Mouse (Mus musculus): ENCODE measurements around the gene Nfkb1.

Gene Nfkb1

DNA sequence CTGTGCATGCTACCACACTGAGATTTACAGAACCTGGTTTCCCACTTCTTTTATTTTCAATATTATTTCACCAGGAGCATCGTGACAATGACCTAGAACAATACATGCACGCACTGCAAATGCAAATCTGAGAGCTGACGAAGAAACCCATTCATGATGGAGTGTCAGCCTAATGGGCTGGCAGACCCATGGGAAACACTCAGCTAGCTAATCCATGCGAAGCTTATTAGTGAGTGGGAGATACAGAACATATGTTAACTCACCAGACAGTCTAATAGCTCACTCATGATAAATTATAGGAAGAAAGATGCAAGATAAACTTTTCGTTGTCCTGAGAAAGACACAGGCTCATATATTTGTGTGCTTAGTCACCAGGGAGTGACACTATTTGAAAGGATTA is 19.2 kb downstream of the Nfkb1 start:
- DNase-seq (ENCODE audit: extremely low spot score, low read depth, low spot score), result no peak

DNA sequence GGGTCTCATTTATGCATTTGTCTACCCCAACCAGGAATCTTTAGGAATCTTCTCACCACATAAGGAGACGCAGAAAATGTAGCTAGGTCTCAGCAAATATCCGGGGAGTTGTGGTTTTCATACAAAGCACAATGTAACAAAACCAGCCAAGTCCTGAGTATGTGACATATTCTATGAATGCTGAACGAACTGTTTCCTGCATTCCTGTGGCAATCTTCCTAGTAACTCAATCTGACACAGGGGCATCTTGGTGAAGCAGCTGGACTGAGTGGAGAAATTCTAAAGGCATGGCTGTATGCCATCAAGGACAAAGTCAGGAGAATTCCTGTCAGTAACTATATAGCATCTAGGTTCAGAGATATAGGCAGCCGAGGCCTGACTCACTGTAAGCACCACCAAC is 20.5 kb downstream of the Nfkb1 start:
- no peak for DNase-seq (ENCODE audit: extremely low spot score, low read depth, low spot score)

- DNase-seq (ENCODE audit: extremely low spot score, low read depth, low spot score), result no peak
Observed at GRCm38 (mm10) chr3:135667084-135667483, 24.3 kb downstream of the Nfkb1 start.

GRCm38 (mm10) chr3:135665777-135666259 is 25.5 kb downstream of the Nfkb1 start:
- DNase-seq (ENCODE audit: extremely low spot score, low read depth, low spot score), result no peak

- no peak for DNase-seq (ENCODE audit: extremely low spot score, low read depth, low spot score)
Observed at GRCm38 (mm10) chr3:135662139-135662864, 29.0 kb downstream of the Nfkb1 start.

DNA sequence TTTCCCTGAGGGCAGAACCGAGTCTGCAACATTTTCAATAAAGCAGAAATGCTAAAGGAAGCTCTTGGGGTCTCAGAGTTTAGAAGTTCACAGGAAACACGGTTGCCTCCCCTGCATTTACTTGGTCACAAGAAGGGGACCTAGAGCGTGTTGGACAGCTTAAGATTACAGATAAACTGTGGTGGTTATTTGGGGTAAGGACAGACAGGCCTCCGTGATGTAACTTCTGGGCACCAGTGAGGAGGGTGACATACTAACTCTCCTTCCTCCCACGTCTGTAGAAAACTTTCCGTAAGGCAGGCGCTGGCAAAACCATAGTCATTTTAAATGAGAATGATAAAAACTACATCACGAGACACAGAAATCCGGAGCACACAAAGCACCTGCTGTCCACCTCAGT is 29.6 kb downstream of the Nfkb1 start:
- DNase-seq (ENCODE audit: extremely low spot score, low read depth, low spot score), result no peak

- no peak for DNase-seq (ENCODE audit: extremely low spot score, low read depth, low spot score)
Observed at GRCm38 (mm10) chr3:135658540-135659097, 32.7 kb downstream of the Nfkb1 start.

DNA sequence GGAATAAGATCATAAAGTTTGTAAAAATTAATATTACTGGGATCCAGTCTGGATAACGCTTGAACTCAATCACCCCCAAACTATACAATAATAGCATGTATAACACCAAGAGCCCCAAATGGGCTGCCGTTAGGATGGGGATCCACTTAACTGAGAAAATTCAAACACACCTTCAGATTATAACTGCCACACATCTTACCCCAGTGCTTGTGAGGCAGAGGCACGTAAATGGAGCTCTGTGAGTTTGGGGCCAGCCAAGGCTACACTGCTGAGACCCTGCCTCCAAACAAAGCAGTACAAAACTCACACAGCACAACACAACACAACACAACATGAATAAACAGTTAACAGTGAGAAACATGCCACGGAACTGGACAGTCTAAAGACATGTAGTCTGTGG is 35.2 kb downstream of the Nfkb1 start:
- DNase-seq (ENCODE audit: extremely low spot score, low read depth, low spot score), result no peak

- DNase-seq (ENCODE audit: extremely low spot score, low read depth, low spot score), result no peak
Observed at GRCm38 (mm10) chr3:135650773-135651555, 40.4 kb downstream of the Nfkb1 start.

DNA sequence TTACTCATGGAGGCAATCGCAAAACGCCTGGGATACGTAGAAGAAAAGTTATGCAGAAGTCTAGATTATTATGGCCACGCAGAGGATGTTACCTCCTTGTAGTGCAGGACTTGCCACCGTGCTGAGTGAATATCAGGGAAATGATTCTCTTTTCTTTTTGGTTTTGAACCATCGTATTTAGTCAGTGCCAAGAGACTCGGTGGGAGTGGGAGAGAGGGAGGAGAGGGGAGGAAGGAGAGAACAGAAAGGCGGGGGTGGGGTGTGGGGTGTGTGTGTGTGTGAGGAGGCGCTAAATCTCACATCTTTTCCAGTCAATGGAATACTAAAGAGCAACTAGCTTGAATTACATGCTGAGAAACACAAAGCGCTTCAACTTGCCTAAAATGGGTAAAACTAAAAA is 41.5 kb downstream of the Nfkb1 start:
- DNase-seq (ENCODE audit: extremely low spot score, low read depth, low spot score), result no peak

DNA sequence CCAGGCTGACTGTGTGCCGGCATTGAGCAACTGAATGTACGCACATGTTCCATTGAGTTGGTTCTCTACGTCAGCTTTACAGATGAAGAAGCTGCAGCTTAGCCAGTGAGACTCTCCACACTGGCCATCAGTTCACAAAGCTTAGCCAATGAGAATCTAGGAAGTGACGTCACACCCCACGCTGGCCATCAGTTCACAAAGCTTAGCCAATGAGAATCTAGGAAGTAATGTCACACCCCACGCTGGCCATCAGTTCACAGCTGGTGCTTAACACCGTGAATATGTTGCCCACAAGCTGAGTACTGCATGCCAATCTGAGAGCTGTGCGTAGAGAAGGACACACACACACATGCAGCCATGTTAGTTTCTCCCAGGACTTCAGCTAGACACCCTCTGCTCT is 42.8 kb downstream of the Nfkb1 start:
- DNase-seq (ENCODE audit: extremely low spot score, low read depth, low spot score), result no peak

GRCm38 (mm10) chr3:135646622-135647021 is 44.7 kb downstream of the Nfkb1 start:
- no peak for DNase-seq (ENCODE audit: extremely low spot score, low read depth, low spot score)

- no peak for DNase-seq (ENCODE audit: extremely low spot score, low read depth, low spot score)
Observed at GRCm38 (mm10) chr3:135644971-135645370, 46.4 kb downstream of the Nfkb1 start.

DNA sequence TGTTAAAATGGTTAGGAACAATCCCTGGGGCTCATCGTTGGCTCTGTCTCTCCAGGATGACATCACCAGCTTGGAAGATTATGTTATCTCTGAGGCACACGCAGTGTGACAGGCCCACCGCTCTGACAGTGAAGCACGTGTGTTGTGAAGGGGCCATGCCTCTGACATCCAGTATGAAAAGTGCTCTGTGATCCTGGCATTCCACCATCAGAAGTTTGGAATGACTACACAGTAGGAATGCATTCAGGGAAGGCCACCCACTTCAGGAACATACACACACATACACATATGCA is 49.8 kb downstream of the Nfkb1 start:
- no peak for DNase-seq (ENCODE audit: extremely low spot score, low read depth, low spot score)

GRCm38 (mm10) chr3:135640856-135641622 is 50.3 kb downstream of the Nfkb1 start:
- no peak for DNase-seq (ENCODE audit: extremely low spot score, low read depth, low spot score)

GRCm38 (mm10) chr3:135640203-135640602 is 51.1 kb downstream of the Nfkb1 start:
- no peak for DNase-seq (ENCODE audit: extremely low spot score, low read depth, low spot score)

DNA sequence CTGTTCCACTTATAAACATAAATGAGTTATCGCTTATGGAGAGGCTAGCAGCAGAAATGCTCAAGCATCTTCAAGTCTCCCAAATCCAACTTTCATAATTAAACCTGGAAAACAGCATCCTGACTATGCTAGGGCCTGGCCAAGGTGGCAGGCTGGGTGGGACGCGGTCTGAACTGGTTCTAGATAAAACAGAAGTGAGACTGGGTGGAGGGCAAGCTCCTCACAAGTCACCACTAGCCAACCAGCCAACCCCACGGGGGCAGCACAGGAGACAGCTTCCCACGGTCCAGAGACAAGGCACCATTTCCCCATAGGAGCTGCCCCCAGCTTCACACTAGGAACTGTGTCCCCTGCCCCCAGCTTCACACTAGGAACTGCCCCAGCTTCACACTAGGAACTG is 53.8 kb downstream of the Nfkb1 start:
- no peak for DNase-seq (ENCODE audit: extremely low spot score, low read depth, low spot score)

GRCm38 (mm10) chr3:135636454-135636853 is 54.9 kb downstream of the Nfkb1 start:
- DNase-seq (ENCODE audit: extremely low spot score, low read depth, low spot score), result no peak

- DNase-seq (ENCODE audit: extremely low spot score, low read depth, low spot score), result no peak
Observed at GRCm38 (mm10) chr3:135635646-135636434, 55.5 kb downstream of the Nfkb1 start.

GRCm38 (mm10) chr3:135635030-135635429 is 56.3 kb downstream of the Nfkb1 start:
- DNase-seq (ENCODE audit: extremely low spot score, low read depth, low spot score), result no peak

GRCm38 (mm10) chr3:135634275-135634674 is 57.1 kb downstream of the Nfkb1 start:
- no peak for DNase-seq (ENCODE audit: extremely low spot score, low read depth, low spot score)

Data from hindlimb bud, embryonic 11.5 days (tissue).